Mouse (Mus musculus) central nervous system, embryonic 11.5 days (tissue): ENCODE measurements around the gene Svs5. TPM values are rescaled to one million over a fixed set of nuclear protein-coding genes. Genes with fewer than 3 reads are reported as not detected.

Experiments
- polyA plus RNA-seq: library from polyadenylated mRNA; depleted of rRNA; stranded (reverse); fragments of >200 nt; gene quantifications from 2 replicates; pipeline ENCODE4 v1.2.3, GENCODE M21; 2012; rRNA removed

Gene Svs5
- not detected in 2 replicates for polyA plus RNA-seq

DNA sequence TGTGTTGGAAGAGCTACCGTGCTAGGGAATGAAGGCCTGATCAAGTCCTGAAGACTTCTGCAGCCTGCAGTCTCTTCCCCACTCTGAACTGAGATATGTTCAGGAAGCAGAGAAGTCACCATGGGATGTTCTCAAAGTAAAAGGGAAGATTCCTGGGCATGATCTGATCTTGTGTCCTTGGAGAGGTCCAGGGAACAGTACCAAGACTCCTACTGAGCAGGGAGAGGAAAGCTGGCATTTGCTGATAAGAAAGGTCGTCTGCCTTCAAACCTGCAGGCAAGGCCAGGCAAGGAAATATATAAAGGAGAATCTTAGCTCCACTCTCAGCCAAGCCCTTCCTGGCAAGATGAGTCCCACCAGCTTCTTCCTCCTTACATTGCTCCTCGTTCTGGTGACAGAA is at the start of gene Svs5:
Svs5 (plus strand) TSS at position 301 of the 400 bp plus-strand sequence.

DNA sequence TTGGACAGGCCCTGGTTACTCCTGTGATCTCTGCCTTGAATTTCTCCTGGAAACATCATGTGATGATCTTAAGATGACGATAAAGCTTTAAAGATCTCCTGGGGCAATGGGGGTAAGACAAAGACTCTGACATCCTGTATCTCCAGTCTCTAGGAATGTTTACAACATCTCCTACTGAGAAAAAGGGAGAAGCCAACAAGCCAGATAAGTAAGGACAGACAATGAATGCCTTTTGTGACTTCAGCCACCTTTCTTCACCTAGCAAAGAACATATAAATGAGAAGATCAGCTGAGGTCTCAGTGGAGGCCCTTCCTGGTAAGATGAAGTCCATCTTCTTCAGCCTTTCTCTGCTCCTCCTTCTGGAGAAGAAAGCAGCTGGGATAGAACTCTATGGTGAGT is 43.6 kb upstream of the Svs5 start, which contains the start of gene Svs3a:
Svs3a (plus strand) TSS at position 301 of the 400 bp plus-strand sequence.

DNA sequence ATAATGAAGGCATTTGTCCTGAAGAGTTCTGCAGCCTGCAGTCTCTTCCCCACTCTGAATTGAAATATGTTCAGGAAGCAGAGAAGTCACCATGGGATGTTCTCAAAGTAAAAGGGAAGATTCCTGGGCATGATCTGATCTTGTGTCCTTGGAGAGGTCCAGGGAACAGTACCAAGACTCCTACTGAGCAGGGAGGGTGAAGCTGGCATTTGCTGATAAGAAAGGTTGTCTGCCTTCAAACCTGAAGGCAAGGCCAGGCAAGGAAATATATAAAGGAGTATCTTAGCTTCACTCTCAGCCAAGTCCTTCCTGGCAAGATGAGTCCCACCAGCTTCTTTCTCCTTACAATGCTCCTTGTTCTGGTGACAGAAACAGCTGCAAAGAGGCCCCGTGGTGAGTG is 16.1 kb upstream of the Svs5 start, which contains the start of gene Svs6:
Svs6 (plus strand) TSS at position 301 of the 400 bp plus-strand sequence.

Other genes with a start within 250 kb of the Svs5 start
- gene Kcns1, start 161.6 kb upstream of the Svs5 start, polyA plus RNA-seq, result 0.08 and 0.24 TPM in 2 replicates
- not detected in 2 replicates for gene Wfdc5, start 150.0 kb upstream of the Svs5 start, polyA plus RNA-seq
- not detected in 2 replicates for gene Wfdc12, start 142.1 kb upstream of the Svs5 start, polyA plus RNA-seq
- gene Wfdc15a, start 132.6 kb upstream of the Svs5 start, polyA plus RNA-seq, result not detected in 2 replicates
- 0.22 TPM in 1 of 2 replicates, not detected in the other for gene Wfdc15b, start 111.1 kb upstream of the Svs5 start, polyA plus RNA-seq
- not detected in 2 replicates for gene Svs2, start 94.3 kb upstream of the Svs5 start, polyA plus RNA-seq
- gene Svs3b, start 76.1 kb upstream of the Svs5 start, polyA plus RNA-seq, result not detected in 2 replicates
- gene Svs4, start 54.3 kb upstream of the Svs5 start, polyA plus RNA-seq, result not detected in 2 replicates
- not detected in 2 replicates for gene Svs3a, start 43.5 kb upstream of the Svs5 start, polyA plus RNA-seq
- gene Svs6, start 16.0 kb upstream of the Svs5 start, polyA plus RNA-seq, result not detected in 2 replicates
- 0.68 and 1.5 TPM in 2 replicates for gene Slpi, start 56.4 kb downstream of the Svs5 start, polyA plus RNA-seq
- gene Rbpjl, start 70.4 kb downstream of the Svs5 start, polyA plus RNA-seq, result 0.07 and 0.17 TPM in 2 replicates
- 2.9 and 14.2 TPM in 2 replicates for gene Matn4, start 72.4 kb downstream of the Svs5 start, polyA plus RNA-seq
- 7.6 and 10.2 TPM in 2 replicates for gene Sdc4, start 111.1 kb downstream of the Svs5 start, polyA plus RNA-seq
- gene Sys1, start 124.2 kb downstream of the Svs5 start, polyA plus RNA-seq, result 38.9 and 39.1 TPM in 2 replicates
- 6.1 and 9.4 TPM in 2 replicates for gene Gm20458, start 128.2 kb downstream of the Svs5 start, polyA plus RNA-seq
- gene Trp53tg5, start 141.0 kb downstream of the Svs5 start, polyA plus RNA-seq, result not detected in 2 replicates
- 3.9 and 4.5 TPM in 2 replicates for gene Dbndd2, start 153.4 kb downstream of the Svs5 start, polyA plus RNA-seq
- 46.1 and 59.7 TPM in 2 replicates for gene Pigt, start 164.8 kb downstream of the Svs5 start, polyA plus RNA-seq
- 20.7 and 21.6 TPM in 2 replicates for gene Wfdc2, start 229.7 kb downstream of the Svs5 start, polyA plus RNA-seq
- gene Spint3, start 240.7 kb downstream of the Svs5 start, polyA plus RNA-seq, result not detected in 2 replicates